Mouse (Mus musculus) gastrocnemius, postnatal 14 days (tissue): ENCODE data around the gene 4933402D24Rik. TPM values are rescaled to one million over a fixed set of nuclear protein-coding genes. Genes with fewer than 3 reads are reported as not detected.
A peak's percentile ranks its signal among the peaks of the same experiment; 100 is the strongest.

Experiments used
- DNase-seq: peaks from one replicate; pipeline ENCODE4 v3.0.0; 2021; ENCODE audit warnings: mixed read lengths
- intact Hi-C: fragments of 180-260 bp; cut with DNase I; formaldehyde crosslinking; loops from one replicate; pipeline ENCODE4 v1.15.1; 2025; ENCODE audit warnings: low total_unique reads
- long read RNA-seq, 2 experiments: library from polyadenylated mRNA; stranded (forward); transcript quantifications; one replicate each; pipeline ENCODE4 v2.0.0; 2021
- total RNA-seq, 2 experiments: library from RNA; stranded (reverse); gene quantifications; 2 replicates each; pipeline ENCODE4 v1.2.3; 2021

Gene 4933402D24Rik
- not detected for total RNA-seq
- long read RNA-seq, experiment 1 = 0 reads
- long read RNA-seq, experiment 2 = 0 reads

DNA sequence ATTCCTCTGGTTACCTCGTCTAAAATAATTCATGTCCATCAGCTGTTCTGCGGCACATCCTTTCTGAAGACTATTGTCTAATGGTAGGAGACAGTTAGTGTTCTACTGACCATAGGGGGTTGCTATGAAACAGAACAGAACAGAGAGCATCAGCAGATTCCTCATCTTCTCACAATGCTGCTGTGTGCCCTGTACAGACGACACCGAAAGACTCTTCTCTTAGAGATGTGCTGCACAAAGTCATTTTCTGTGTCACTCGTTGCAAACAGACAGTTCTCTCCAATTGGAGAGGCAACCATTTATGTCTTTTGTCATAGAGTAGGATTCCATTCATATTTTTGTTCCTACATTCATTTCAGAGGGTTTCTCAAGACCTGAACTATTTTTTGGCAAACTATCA is at the start of gene 4933402D24Rik:
Gene 4933402D24Rik, minus strand, starts transcription at position 101 of the 400 bp plus-strand sequence.
- DNase-seq = no peak
- intact Hi-C loops = no loop called here

DNA sequence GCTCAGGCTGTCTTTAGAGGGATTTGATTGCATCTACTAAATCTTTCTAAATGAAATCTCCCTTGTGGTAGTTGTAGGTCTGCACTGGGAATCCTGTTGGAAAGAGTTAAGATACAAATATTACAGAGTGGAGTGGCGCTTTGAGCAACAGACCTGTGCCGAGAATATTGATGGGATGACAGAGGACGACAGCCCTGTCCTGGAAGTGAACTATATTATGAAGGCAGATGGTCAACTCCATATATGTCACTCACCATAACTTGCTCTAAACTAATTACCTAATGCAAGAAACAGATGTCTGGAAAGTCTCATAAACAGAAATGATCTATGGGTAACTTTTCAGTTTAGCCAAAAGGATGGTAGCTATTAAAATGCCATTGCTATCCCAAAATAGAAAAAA is 39.5 kb upstream of the 4933402D24Rik start:
- intact Hi-C loops = no loop called here
- no peak for DNase-seq

GRCm38 (mm10) chr1:63805095-63805494 is 36.0 kb upstream of the 4933402D24Rik start:
- DNase-seq = no peak
- intact Hi-C loops = no loop called here

GRCm38 (mm10) chr1:63794326-63794725 is 25.3 kb upstream of the 4933402D24Rik start:
- DNase-seq = no peak
- intact Hi-C loops = no loop called here

DNA sequence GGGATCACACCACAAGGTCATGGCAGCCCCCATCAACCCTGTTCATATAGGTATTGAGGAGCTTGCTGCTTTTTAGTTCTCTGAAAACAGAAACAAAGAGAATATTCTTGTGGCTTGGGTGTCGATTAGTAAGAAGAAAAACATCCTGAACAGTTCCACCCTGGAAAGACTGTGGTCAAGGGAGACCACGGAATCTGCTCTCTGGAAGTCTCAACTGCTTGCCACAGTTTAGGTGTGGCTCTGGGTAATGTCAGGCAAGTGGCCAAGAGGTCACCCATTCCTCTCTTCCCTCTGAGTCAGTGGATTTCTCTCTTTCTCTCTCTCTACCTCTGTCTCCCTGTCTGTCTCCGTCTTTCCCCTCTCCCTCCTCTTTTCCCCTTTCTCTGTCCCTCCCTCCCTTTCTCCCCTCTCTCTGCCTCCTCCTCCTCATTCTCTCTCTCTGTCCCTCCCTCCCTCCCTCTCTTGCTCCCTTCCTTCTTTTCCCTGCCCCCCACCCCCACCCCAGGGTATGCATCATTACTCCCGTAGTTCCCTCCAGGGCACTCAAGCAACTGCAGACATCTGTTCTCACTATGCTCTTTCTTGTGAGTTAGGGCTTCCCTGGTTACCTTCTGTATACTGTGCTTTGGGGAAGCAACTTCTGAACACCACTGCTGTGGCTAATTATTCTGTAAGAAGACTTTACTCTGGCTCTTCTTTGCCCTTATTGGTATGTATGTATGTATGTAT is 8.0 kb upstream of the 4933402D24Rik start:
- DNase-seq = no peak
- intact Hi-C loops = no loop called here

DNA sequence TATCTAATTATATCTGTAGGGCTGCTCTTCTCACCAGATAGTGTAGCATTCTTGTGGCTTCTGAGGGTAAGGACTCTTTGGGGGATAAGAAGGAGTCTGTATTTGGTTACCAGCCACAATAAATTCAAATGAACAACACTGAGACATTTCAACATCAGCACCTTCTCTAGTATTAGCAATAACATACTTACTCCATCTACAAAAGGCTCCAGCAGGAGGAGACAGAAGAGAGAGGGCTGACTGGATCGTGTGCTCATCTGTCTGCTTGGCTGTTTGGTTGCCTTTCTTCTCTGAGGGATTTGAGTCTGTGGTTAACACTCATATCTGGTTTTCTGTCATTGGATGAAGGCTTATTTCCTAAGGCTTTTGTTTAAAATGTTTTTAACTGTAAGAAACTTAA is 7.3 kb upstream of the 4933402D24Rik start:
- DNase-seq = no peak
- intact Hi-C loops = no loop called here

DNA sequence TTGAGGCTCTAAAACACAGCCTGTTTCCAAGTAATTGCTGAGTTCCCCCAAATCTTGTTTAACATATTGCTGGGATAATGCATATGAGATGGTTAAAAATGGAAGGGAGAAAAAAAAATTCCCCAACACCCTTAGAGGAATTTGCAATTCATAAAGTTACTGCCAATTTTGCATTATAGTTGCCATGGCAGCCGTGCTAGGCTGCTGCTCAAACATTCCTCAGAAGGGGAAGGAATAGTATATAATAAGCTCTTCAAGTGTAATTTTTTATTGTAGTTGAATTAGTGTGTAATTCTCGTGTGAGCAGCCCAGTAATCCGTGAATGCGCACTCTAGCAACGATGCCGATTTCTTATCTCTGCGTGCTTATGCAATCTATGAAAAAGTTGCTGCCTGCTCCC is 1.2 kb upstream of the 4933402D24Rik start:
- DNase-seq = no peak
- intact Hi-C loops = no loop called here

DNA sequence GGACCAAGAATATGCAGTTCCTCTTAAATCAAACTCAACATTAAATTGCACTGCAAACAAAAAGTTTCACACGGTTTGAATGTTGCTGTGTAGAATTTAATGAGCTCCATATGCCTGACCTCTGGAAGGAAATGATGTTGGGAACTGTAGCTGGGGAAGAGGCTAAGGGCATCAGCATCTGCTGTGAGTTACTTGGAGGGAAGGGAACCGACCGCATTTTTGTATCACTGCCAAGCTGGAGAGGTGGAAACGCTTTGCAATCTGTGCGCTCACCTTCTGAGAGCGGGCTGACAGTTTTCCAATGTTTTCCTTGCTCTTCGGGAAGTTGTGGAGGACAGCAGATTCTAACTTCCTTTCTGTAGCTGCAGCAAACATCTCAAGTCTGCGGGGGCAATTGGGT is 955 bp downstream of the 4933402D24Rik start:
- DNase-seq = no peak
- intact Hi-C loops = no loop called here

DNA sequence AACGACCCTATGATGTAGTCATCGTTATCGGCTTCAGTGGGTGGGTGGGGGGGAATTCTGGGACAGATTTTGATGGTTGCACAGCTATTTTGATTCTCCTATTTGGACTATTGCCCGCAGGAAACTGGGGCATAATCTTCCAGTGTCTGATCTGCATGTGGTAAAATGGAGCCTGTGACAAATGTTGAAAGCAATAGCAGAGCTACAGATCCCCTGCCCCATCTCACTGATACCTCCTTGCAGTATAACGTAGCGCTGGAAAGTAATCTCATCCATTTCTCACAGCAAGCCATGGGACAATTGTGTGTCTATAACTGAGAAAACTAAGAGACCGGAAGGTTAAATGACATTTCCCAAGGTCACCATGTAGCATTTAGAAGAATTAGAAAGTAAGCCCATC is 4.7 kb downstream of the 4933402D24Rik start:
- intact Hi-C loops = loop anchor here (5.0 kb wide), 1 partner anchor 683 kb away; no protein-coding TSS in a partner anchor

DNA sequence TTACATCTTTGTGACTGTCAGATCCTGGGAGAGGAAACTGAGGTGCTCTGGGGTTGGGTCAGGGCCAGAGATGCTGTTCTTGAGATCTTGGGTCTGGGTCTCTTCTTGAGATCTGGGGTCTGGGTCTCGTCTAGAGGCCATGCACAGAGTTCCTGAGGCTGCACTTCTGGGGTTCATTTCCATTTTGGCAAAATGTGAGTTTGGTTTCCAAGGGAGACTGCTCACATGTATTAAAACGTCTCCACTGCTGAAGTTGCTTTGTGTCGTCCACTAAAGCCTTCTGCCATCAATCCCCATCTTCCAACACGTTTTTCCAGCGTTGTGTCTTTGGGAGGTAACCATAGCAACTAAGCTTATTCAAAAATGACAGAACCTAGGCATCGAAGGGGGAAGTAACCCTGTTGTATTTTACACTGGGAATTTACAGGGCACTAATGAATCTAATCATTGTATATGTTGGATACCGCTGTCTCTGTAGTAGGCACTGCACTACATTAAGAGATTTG is 5.1 kb downstream of the 4933402D24Rik start:
- no peak for DNase-seq
- intact Hi-C loops = loop anchor here (5.0 kb wide), 1 partner anchor 683 kb away; no protein-coding TSS in a partner anchor

More for the DNA sequence above, 4.7 kb downstream of the 4933402D24Rik start:
- no peak for DNase-seq

GRCm38 (mm10) chr1:63763212-63763694 is 5.8 kb downstream of the 4933402D24Rik start:
- peak; percentile 15 for DNase-seq

DNA sequence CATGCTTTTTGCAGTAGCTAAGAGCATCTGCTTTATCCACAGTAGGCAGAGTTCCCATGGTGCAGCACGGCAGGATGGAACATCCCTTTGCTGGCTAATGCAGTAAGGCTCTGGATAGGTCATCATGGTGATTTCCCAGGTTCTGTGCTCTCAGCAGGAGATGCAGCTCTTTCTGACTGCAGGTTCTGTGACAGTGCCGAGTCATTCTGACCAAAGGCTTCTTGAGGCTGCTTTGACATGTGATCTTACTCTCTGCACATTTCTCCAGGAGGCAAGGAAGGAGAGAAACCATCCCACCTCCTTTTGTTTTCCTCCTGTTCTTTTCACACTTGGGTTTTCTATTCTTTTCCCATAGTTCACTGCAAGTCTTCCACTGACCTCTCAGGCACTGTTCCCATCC is 13.1 kb downstream of the 4933402D24Rik start:
- intact Hi-C loops = no loop called here
- no peak for DNase-seq

More at GRCm38 (mm10) chr1:63763212-63763694, 5.8 kb downstream of the 4933402D24Rik start:
- intact Hi-C loops = loop anchor here (5.0 kb wide), 1 partner anchor 684 kb away; no protein-coding TSS in a partner anchor

GRCm38 (mm10) chr1:63730240-63730771 is 38.8 kb downstream of the 4933402D24Rik start, which contains the start of the genes Mdh1b and Fastkd2:
TSS of gene Mdh1b (minus strand) at chr1:63730318.
TSS of gene Fastkd2 (plus strand) at chr1:63730614.
- intact Hi-C loops = no loop called here
- peak; percentile 84 for DNase-seq

GRCm38 (mm10) chr1:63729796-63730195 is 39.3 kb downstream of the 4933402D24Rik start:
- DNase-seq = no peak
- intact Hi-C loops = no loop called here

GRCm38 (mm10) chr1:63720161-63720560 is 48.9 kb downstream of the 4933402D24Rik start:
- DNase-seq = no peak
- intact Hi-C loops = no loop called here

- intact Hi-C loops = no loop called here
- no peak for DNase-seq
Measured at GRCm38 (mm10) chr1:63708876-63709275, 60.2 kb downstream of the 4933402D24Rik start.

- no peak for DNase-seq
- intact Hi-C loops = no loop called here
Measured at GRCm38 (mm10) chr1:63705733-63706132, 63.3 kb downstream of the 4933402D24Rik start.
